Mouse (Mus musculus) Patski (cell line): ENCODE measurements around the gene Rln3. TPM values are rescaled to one million over a fixed set of nuclear protein-coding genes. Genes with fewer than 3 reads are reported as not detected.
A peak's percentile ranks its signal among the peaks of the same experiment; 100 is the strongest.

Experiments used
- ATAC-seq: fragments of 100-300 bp; one replicate; pipeline ENCODE4 v1.8.0; 2021
- CTCF ChIA-PET: fragments of 350-600 bp; sonication (Branson Sonifier 250); formaldehyde crosslinking; loops from one replicate; lab custom pipeline; 2022; ENCODE audit warnings: inconsistent platforms; lab: Charles Lee
- POLR2A ChIA-PET: fragments of 350-600 bp; sonication (Branson Sonifier 250); formaldehyde crosslinking; loops from one replicate; lab custom pipeline; 2022; ENCODE audit warnings: antibody characterized with exemption, inconsistent platforms; lab: Charles Lee
- DNase-seq: peaks from one replicate; pipeline ENCODE4 v3.0.0-alpha.2; 2011; ENCODE audit warnings: low read depth, low spot score
- H3K27me3 ChIP-seq: fragments of 371-371 bp; one replicate; pipeline ENCODE4 v1.5.1; 2021
- CTCF ChIP-seq: fragments of 100-300 bp; IDR thresholded peaks from one replicate; pipeline ENCODE4 v1.5.1; 2021
- in situ Hi-C: fragments of 300-500 bp; cut with MboI; formaldehyde crosslinking; loops from 3 replicates; pipeline ENCODE4 v1.11.1; 2018; ENCODE audit warnings: low pct_unique_long_range_greater_than_20kb, mixed read lengths
- polyA plus RNA-seq: library from polyadenylated mRNA; unstranded; gene quantifications from one replicate; pipeline ENCODE4 v1.2.3, GENCODE M21; 2021

Rln3 gene
- polyA plus RNA-seq, 1 experiment from 2014 or later = not detected

- ATAC-seq (no peak), DNase-seq (no peak)
- no peak for TF ChIP-seq CTCF
- POLR2A ChIA-PET = no interaction called here
- H3K27me3 ChIP-seq = peaks cover 8% of the 10 kb centered on the region
- in situ Hi-C loops = no loop called here
- CTCF ChIA-PET = no interaction called here
Measured at GRCm38 (mm10) chr8:84046505-84046904, 1.7 kb upstream of the Rln3 start.

- DNase-seq = no peak
- TF ChIP-seq CTCF = no peak
- peaks cover 4% of the 10 kb centered on the region for H3K27me3 ChIP-seq
- in situ Hi-C loops = no loop called here
- no peak for ATAC-seq
- ChIA-PET POLR2A (interaction anchor here (0.6 kb wide), 2 partner anchors 13 to 22 kb away, joined by 3 read pairs; no protein-coding TSS in a partner anchor), CTCF (interaction anchor here (1.0 kb wide), 1 partner anchor 24 kb away, joined by 4 read pairs; no protein-coding TSS in a partner anchor)
Measured at GRCm38 (mm10) chr8:84044103-84044502, 697 bp downstream of the Rln3 start.

- CTCF ChIA-PET = interaction anchor here (1.0 to 1.1 kb wide), 2 partner anchors 22 to 25 kb away, joined by 3 to 4 read pairs; partner anchors contain the start of gene Gm10643
- peaks cover 4% of the 10 kb centered on the region for H3K27me3 ChIP-seq
- DNase-seq (no peak), ATAC-seq (no peak)
- POLR2A ChIA-PET = no interaction called here
- TF ChIP-seq CTCF = no peak
- in situ Hi-C loops = no loop called here
Measured at GRCm38 (mm10) chr8:84042948-84043342, 1.9 kb downstream of the Rln3 start.

- ChIA-PET CTCF (no interaction called here), POLR2A (no interaction called here)
- peaks cover 4% of the 10 kb centered on the region for H3K27me3 ChIP-seq
- ATAC-seq (no peak), DNase-seq (no peak)
- in situ Hi-C loops = no loop called here
- peak; percentile 79 for TF ChIP-seq CTCF
Measured at GRCm38 (mm10) chr8:84042066-84042947, 2.5 kb downstream of the Rln3 start, which contains the start of gene Il27ra. Gene Il27ra (minus strand): TSS chr8:84042589.

GRCm38 (mm10) chr8:84039050-84039449 is 5.8 kb downstream of the Rln3 start:
- TF ChIP-seq CTCF = peak; percentile 92
- H3K27me3 ChIP-seq = no peaks in the 10 kb centered on the region
- ChIA-PET CTCF (interaction anchor here (0.6 to 2.0 kb wide), 10 partner anchors 15 to 149 kb away, joined by 3 to 6 read pairs (median 4); partner anchors contain the start of gene Rfx1), POLR2A (no interaction called here)
- no peak for ATAC-seq
- DNase-seq = peak; percentile 33
- in situ Hi-C loops = loop anchor here (5.0 kb wide), 1 partner anchor 133 kb away; no protein-coding TSS in a partner anchor

- ChIA-PET POLR2A (no interaction called here), CTCF (interaction anchor here (1.1 to 2.0 kb wide), 7 partner anchors 14 to 144 kb away, joined by 3 to 6 read pairs (median 4); partner anchors contain the start of gene Rfx1)
- no peak for TF ChIP-seq CTCF
- no peak for DNase-seq
- in situ Hi-C loops = loop anchor here (5.0 kb wide), 1 partner anchor 134 kb away; no protein-coding TSS in a partner anchor
- ATAC-seq = no peak
- H3K27me3 ChIP-seq = no peaks in the 10 kb centered on the region
Measured at GRCm38 (mm10) chr8:84038015-84038414, 6.8 kb downstream of the Rln3 start.

GRCm38 (mm10) chr8:84032777-84033176 is 12.0 kb downstream of the Rln3 start:
- H3K27me3 ChIP-seq = no peaks in the 10 kb centered on the region
- in situ Hi-C loops = no loop called here
- no peak for TF ChIP-seq CTCF
- ChIA-PET CTCF (no interaction called here), POLR2A (interaction anchor here (0.5 kb wide), 1 partner anchor 126 kb away, joined by 3 read pairs; no protein-coding TSS in a partner anchor)
- peak; percentile 64 for DNase-seq
- ATAC-seq = peak; percentile 73

GRCm38 (mm10) chr8:84029272-84029671 is 15.5 kb downstream of the Rln3 start:
- DNase-seq (no peak), ATAC-seq (no peak)
- CTCF ChIA-PET = interaction anchor here (0.7 kb wide), 1 partner anchor 35 kb away, joined by 3 read pairs; no protein-coding TSS in a partner anchor
- TF ChIP-seq CTCF = no peak
- no peaks in the 10 kb centered on the region for H3K27me3 ChIP-seq
- in situ Hi-C loops = no loop called here
- POLR2A ChIA-PET = no interaction called here

- POLR2A ChIA-PET = interaction anchor here (0.9 to 1.0 kb wide), 2 partner anchors 16 to 98 kb away, joined by 3 read pairs; partner anchors contain the start of gene Podnl1
Measured at GRCm38 (mm10) chr8:84027449-84027848, 17.4 kb downstream of the Rln3 start.

GRCm38 (mm10) chr8:84025863-84026262 is 18.9 kb downstream of the Rln3 start:
- TF ChIP-seq CTCF = no peak
- ChIA-PET POLR2A (interaction anchor here (0.6 kb wide), 1 partner anchor 234 kb away, joined by 3 read pairs; no protein-coding TSS in a partner anchor), CTCF (no interaction called here)
- ATAC-seq (no peak), DNase-seq (no peak)
- in situ Hi-C loops = no loop called here
- no peaks in the 10 kb centered on the region for H3K27me3 ChIP-seq

More at GRCm38 (mm10) chr8:84027449-84027848, 17.4 kb downstream of the Rln3 start:
- DNase-seq (no peak), ATAC-seq (no peak)
- CTCF ChIA-PET = no interaction called here
- H3K27me3 ChIP-seq = no peaks in the 10 kb centered on the region
- in situ Hi-C loops = no loop called here
- TF ChIP-seq CTCF = no peak
